Mouse (Mus musculus) ovary, postnatal 14 days (tissue): Measurements from ENCODE around the gene Pom121l2.

ENCODE experiments used
- DNase-seq: peaks from one replicate; pipeline ENCODE4 v3.0.0; 2022; ENCODE audit warnings: low spot score

Gene Pom121l2

DNA sequence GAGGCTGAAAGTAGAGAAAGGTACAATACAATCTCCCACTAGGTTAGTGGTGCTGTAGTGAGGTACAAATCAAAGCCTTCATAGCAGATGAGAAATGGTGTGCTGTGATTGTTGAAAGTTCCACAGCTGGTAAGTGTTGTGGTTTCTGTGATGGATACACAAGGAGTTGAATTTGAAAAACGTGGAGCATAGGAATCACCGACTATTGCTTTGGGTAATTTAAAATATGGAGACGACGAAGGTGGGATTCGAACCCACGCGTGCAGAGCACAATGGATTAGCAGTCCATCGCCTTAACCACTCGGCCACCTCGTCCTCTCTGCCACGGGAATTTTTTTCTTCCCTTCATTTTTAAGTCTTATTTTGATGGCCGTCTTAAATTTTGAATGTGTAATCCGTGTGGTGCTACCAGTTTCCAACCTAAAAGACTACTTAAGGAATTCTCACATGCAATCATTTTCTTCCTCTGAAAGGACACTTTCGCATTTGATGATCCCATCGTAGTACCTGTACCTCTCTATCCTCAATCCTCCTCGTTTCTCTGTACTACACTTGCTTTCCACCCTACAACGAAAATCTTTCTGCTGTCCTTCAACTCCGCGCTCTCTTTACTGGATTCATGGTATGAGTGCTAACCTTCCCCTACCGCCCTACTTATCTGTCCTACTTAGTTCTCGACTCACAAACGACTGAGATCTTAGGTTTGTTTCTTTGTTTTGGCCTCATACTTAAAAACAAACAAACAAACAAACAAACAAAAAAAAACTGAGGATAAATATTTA is 13.2 kb downstream of the Pom121l2 start:
- DNase-seq = no peak

DNA sequence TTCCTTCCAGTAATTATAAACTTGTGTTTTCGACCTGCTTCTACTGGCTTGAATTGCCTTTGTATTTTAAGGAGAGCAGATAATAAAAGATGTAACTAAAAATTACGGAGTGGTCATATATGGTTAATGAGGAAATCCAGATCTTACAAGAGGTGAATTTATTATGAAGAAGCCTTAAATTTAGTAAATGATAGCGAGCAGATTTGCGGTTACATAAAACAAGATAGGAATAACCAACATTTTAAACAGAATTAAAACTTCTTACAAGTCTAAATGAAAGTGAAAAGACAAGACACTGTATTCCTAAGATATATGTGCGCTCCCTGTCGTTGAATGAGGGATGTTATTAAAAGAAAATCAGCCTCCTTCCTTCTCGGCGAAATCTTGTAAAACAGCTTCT is 13.9 kb downstream of the Pom121l2 start:
- no peak for DNase-seq

- peak; percentile 21 for DNase-seq
These were observed 14.4 kb downstream of the Pom121l2 start for GRCm38 (mm10) chr13:21995331-21995914.

DNA sequence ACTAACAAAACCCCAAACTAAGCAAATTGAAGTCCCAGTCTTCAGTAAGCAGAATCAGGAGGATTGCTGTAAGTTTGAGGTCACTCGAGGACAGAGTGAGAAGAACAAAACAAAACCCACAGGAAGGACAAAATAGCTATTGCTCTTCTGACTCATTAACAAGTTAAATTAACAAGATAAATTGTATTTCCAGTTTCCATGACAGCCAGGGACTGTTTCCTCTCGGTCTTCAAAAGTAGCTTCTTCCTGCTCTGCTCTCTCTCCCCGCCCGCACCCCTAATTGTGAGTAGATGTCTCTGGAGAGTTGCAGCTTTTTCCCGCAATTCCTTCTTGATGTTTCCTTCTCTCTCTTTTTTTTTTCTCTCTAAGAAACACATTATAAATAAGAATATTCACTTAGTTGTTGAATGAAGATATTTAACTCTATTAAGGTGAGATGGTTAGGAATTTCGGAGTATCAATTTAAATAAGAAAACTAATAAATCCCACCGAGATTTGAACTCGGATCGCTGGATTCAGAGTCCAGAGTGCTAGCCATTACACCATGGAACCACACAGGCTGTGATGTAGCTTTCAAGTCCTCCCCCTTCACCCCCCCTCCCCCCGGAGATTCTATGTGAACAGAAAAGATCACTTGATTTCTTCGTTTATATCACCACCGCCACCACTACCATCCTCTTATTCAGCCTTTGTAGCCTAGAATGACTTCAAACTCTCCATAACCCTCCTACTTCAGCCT is 15.3 kb downstream of the Pom121l2 start:
- DNase-seq = no peak

DNA sequence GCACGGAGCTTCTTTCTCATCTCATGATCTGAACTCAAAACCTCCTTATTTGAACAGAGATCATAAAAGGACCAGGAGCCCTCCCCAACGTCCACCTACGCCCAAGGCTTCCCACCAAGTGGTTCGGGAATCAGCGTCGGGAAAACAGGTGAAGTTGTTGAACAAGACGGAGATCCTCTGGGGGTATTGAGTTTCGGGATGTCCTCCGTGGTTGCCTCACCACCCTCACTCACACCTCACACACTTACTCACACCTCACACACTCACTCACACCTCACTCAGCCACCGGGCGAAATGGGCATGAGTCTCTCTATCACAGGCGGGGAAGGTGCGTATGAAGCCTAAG is 15.8 kb downstream of the Pom121l2 start:
- DNase-seq = no peak

DNA sequence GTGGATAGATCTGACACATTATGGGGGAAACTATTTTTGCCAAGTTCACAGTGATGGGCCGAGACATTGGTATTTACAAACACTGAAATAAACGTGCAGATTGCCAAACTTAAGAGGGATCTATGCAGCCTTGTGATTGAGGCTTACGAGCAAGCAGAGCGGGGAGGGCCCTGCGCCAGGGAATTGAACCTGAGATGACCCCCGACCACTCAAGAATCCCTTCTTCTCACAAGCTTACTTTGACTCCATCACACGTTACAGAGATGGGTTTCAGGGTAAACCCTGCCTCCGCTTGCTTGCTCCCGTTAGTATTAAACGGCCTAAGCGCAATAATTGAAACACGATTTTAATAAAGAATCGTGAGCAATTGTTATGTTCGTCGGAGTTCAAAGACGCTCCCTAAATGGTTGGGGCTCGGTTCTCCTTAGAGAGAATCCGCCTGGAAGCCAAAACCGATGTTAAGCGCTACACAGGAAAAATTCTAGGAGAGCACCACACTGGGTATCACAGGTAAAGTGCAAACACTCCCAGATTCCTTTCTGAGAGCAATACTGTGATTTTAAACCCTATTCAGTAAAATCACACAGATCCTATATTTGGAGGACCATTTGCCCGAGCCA is 16.3 kb downstream of the Pom121l2 start:
- no peak for DNase-seq

DNA sequence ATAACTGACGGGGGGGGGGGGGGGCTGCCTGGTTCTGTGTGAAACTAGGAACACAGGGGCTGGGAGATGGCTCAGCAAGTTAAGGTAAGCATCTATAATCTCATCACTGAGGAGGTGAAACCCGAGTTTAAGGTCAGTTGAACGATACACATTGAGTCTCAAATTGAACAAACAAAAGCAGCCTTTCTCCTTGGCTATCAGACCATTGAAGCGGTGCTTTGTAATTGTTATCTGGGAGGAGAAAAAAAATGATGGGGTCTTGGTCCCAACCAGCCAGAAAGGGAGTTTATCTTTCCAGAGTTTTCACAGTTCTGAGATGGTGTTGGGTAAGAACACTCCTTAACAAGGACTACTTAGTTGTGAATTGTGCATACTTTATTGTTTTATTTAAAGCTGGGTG is 16.8 kb downstream of the Pom121l2 start:
- no peak for DNase-seq

GRCm38 (mm10) chr13:21998412-21998811 is 17.4 kb downstream of the Pom121l2 start:
- no peak for DNase-seq

DNA sequence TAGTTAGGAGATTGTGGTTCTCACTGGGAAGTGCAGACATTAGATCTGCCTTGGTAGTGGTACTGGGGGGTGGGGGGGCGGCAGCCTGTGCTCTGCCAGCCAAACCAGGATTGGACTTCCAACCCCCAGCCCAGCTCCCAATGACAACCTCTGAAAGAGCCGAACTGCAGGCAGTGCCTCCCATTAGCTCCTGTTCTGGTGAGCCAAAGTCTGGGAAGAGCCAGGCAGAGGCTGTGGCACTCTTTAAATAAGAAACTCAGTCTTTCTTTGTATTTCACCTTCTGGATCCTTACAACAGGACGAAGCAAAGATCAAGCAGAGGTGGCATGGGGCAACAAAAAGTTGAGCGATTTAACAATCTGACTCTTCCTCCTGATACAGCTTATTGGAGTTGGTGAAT is 18.2 kb downstream of the Pom121l2 start:
- no peak for DNase-seq

DNA sequence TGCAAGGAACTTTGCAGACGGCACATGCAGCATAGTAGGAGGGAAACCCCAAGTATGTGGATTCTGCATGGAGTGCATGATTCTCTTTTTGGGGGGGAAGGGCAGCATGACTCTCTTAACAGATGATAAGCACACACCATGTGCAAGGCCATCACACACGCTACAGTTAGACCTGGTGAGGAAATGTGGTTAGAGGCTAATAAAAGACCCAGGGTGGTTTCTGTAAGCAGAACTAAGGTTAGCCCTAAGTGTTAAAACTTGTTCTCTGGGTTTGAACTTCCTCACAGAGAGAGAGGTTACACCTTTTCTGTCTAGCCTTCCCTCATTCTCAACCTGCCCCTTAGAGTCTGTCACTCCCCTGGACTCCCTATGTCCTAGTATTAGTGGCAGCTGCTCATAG is 20.4 kb downstream of the Pom121l2 start:
- DNase-seq = no peak

- no peak for DNase-seq
These were observed 20.8 kb downstream of the Pom121l2 start for GRCm38 (mm10) chr13:22001823-22002222.

GRCm38 (mm10) chr13:22005605-22006333 is 24.8 kb downstream of the Pom121l2 start:
- no peak for DNase-seq

GRCm38 (mm10) chr13:22006334-22007120 is 25.5 kb downstream of the Pom121l2 start:
- DNase-seq = no peak

DNA sequence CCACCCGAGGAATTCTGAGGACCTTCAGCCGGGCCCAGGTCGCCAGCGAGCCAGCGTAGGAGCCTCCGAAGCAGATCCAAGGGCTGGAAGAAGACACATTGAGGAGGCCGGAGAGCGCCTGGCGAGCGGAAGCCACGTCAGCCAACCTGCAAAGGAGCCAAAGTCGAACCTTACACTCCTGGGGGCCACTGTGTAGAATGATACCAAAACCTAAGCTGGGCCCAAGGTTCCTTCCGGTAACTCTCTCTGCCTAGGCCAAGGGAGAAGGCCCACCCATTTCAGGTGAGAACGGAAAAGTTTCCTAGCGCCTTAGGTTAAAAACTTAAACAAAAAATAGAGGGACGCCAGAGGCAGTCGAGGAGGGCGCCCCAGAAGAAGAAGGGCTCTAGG is 26.1 kb downstream of the Pom121l2 start:
- no peak for DNase-seq

DNA sequence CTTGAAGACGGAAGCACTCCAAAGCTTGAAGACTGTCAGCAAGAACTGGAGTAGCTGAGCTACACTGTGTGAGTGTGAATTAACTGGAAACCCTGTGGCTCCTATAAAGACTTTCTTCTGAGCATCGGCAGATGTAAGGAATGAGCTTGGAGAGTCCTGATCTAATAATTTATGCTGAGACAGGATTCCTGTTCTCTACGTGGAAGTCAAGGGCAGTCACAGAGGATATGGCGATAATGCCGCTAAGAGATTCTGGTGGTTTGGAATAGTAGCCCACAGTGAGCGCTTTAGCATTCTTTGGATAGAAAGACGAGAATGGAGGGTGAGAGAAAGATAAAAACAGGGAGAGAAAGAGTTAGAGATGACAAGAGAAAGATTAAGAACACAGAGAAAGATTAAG is 26.9 kb downstream of the Pom121l2 start:
- DNase-seq = no peak

- no peak for DNase-seq
These were observed 27.7 kb downstream of the Pom121l2 start for GRCm38 (mm10) chr13:22008707-22009106.

GRCm38 (mm10) chr13:22009642-22010041 is 28.6 kb downstream of the Pom121l2 start, which contains the start of gene Prss16:
Gene Prss16 (minus strand): TSS chr13:22009742.
- DNase-seq = no peak

GRCm38 (mm10) chr13:22013716-22014115 is 32.7 kb downstream of the Pom121l2 start:
- no peak for DNase-seq

GRCm38 (mm10) chr13:22014411-22014845 is 33.4 kb downstream of the Pom121l2 start:
- no peak for DNase-seq

DNA sequence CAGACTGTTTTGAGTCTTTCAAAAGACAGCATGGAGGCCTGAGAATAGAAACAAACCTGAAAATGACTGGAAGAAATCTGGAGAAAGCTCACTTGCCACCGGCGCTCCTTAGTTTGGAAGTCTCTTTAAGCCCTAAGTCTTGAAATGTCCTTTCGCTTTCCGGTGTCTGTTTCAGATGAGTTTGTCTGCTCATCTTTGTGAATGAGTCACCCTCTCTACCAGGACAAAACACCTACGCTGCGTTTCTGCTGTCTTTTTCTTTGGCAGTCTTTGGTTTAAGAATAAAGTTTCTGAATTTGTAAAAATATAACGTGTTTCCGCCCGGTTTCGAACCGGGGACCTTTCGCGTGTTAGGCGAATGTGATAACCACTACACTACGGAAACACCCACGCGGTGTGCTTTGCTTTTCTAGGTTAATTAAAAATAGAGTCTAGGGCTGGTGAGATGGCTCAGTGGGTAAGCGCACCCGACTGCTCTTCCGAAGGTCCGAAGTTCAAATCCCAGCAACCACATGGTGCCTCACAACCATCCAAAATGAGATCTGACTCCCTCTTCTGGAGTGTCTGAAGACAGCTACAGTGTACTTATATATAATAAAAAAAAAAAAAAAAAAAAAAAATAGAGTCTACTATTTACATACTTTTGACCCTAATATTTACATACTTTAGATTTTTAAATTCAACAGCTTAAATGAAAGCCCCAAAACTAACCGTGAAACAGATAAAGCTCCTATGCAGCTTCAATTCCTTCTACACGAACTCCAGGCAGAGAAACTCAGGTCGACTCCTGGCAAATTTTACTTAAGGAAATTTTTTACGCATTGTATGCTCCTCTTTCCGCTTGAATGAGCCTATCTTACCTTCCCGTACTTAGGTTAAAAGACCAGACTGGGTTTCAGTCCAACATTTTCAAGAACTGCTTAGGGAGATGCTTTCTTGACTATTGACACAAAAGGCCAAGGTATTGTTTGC is 34.8 kb downstream of the Pom121l2 start:
- no peak for DNase-seq
